Mouse (Mus musculus) midbrain, embryonic 11.5 days (tissue): Measurements from ENCODE around the gene Rbms1. TPM values are rescaled to one million over a fixed set of nuclear protein-coding genes. Genes with fewer than 3 reads are reported as not detected.

Experiments
- ATAC-seq: fragments of 200-750 bp; cut with Nextera tagmentation; 2 replicates; pipeline ENCODE4 v1.8.0; 2017; ENCODE audit warnings: moderate TSS enrichment, moderate library complexity; ENCODE audit not compliant: low FRiP score
- DNase-seq: peaks from one replicate; pipeline ENCODE4 v3.0.0; 2015; ENCODE audit warnings: low spot score; ENCODE audit errors: missing footprints
- H3K27ac ChIP-seq: fragments of 300-500 bp; sonication (generic); 2 replicates; pipeline ENCODE4 v1.5.1; 2014; ENCODE audit warnings: low read depth, low read length
- H3K27me3 ChIP-seq: fragments of 300-500 bp; sonication (generic); 2 replicates; pipeline ENCODE4 v1.6.1; 2014; ENCODE audit warnings: mild to moderate bottlenecking, low read length, moderate library complexity, mixed read lengths; ENCODE audit not compliant: control insufficient read depth, insufficient read depth
- H3K36me3 ChIP-seq: fragments of 300-500 bp; sonication (generic); 2 replicates; pipeline ENCODE4 v1.6.1; 2014; ENCODE audit warnings: mild to moderate bottlenecking, low read length, moderate library complexity, mixed read lengths; ENCODE audit not compliant: control insufficient read depth, insufficient read depth
- H3K4me1 ChIP-seq: fragments of 300-500 bp; sonication (generic); 2 replicates; pipeline ENCODE4 v1.6.1; 2014; ENCODE audit warnings: low read length; ENCODE audit not compliant: control insufficient read depth, insufficient read depth
- H3K4me2 ChIP-seq: fragments of 300-500 bp; sonication (generic); 2 replicates; pipeline ENCODE4 v1.6.1; 2014; ENCODE audit warnings: mild to moderate bottlenecking, moderate library complexity
- H3K4me3 ChIP-seq: fragments of 300-500 bp; sonication (generic); 2 replicates; pipeline ENCODE4 v1.5.1; 2014; ENCODE audit warnings: low read depth, low read length
- H3K9ac ChIP-seq: fragments of 300-500 bp; sonication (generic); 2 replicates; pipeline ENCODE4 v1.6.1; 2014; ENCODE audit warnings: low read length
- H3K9me3 ChIP-seq: fragments of 300-500 bp; sonication (generic); 2 replicates; pipeline ENCODE4 v1.6.1; 2016; ENCODE audit warnings: low read length; ENCODE audit not compliant: control insufficient read depth
- WGBS: fragments of 180-500 bp; shearing (Covaris S2); extraction: QIAGEN DNeasy Blood & Tissue Kit; methylation state at CpG from one replicate; pipeline ENCODE4 v1.1.7; 2014; 5-methylcytosine and 5-hydroxymethylcytosine counted together
- polyA plus RNA-seq: library from polyadenylated mRNA; unstranded; fragments of >200 nt; fragmentation: Nextera tagmentation; extraction: Ambion mirVana; gene quantifications from 2 replicates; pipeline ENCODE4 v1.2.1, GENCODE M21; 2014

The Rbms1 gene
- polyA plus RNA-seq, 1 experiment from 2014 or later = 43.2 TPM

DNA sequence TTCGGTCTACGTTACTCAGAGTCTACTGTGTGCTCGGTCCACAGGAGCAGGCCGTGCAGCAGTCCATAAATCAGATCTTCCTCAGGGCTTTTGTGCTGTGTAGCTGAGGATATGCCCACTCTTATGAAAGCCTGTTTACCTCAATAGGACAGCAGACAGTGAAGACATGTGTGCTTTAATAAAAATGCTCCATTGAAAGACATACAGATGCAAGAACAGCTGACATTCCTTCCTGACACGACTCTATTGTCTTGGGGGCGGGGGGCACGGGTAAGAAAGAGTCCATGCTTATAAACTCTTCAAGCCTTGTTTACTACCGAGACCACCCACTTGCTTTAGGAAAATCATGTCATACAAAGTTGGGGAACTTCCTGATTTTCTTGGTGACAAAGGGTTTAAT is 196.6 kb downstream of the Rbms1 start:
- ATAC-seq (no peak), DNase-seq (no peak)
- Histone ChIP-seq H3K4me1 (no peaks in the 10 kb centered on the region), H3K27ac (no peak overlapping the region), H3K9ac (no peak overlapping the region), H3K4me3 (no peak overlapping the region), H3K9me3 (no peaks in the 10 kb centered on the region; the same call in 1 of the 2 replicates), H3K36me3 (no peaks in the 10 kb centered on the region), H3K4me2 (no peak overlapping the region), H3K27me3 (no peaks in the 10 kb centered on the region)
- WGBS = 83% methylated on average over 8 of the region's 8 CpGs

- H3K27me3 ChIP-seq = no peaks in the 10 kb centered on the region
- 87% methylated on average over 9 of the region's 9 CpGs for WGBS
- no peak for ATAC-seq
- H3K36me3 ChIP-seq = no peaks in the 10 kb centered on the region
- H3K4me1 ChIP-seq = no peaks in the 10 kb centered on the region
- H3K27ac ChIP-seq = no peak overlapping the region
- H3K9me3 ChIP-seq = no peaks in the 10 kb centered on the region
- no peak overlapping the region for H3K9ac ChIP-seq
- H3K4me3 ChIP-seq = no peak overlapping the region
- no peak for DNase-seq
- no peak overlapping the region for H3K4me2 ChIP-seq
Observed at GRCm38 (mm10) chr2:60756218-60756617, 206.8 kb downstream of the Rbms1 start.

- H3K36me3 ChIP-seq = no peaks in the 10 kb centered on the region
- no peaks in the 10 kb centered on the region for H3K27me3 ChIP-seq
- no peaks in the 10 kb centered on the region for H3K4me1 ChIP-seq
- ATAC-seq (no peak), DNase-seq (peak; percentile 54)
- WGBS = 96% methylated on average over 7 of the region's 7 CpGs
- no peak overlapping the region for H3K4me3 ChIP-seq
- no peaks in the 10 kb centered on the region for H3K9me3 ChIP-seq
- no peak overlapping the region for H3K27ac ChIP-seq
- no peak overlapping the region for H3K9ac ChIP-seq
- no peak overlapping the region for H3K4me2 ChIP-seq
Observed at GRCm38 (mm10) chr2:60755101-60755500, 207.9 kb downstream of the Rbms1 start.

DNA sequence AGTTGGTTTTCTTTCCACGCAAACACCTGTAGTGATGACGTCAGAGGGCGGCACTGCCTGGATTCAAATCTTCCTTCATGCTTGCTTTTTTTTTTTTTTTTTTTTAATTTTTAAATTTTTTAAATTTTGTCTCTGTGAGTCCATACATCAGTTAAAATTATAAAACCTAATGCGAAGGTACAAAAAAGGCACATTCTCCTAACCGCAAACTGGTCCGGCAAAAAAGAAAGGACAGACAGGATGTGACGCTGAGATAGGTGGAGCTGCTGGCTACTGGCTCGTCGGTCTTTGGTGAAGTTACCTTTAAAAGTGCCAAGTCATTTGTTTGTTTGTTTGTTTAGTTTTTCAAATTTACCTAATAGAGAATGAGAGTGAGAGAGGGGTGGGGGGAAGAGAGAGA is 211.7 kb downstream of the Rbms1 start:
- H3K27me3 ChIP-seq = no peaks in the 10 kb centered on the region
- no peak overlapping the region for H3K4me3 ChIP-seq
- H3K9me3 ChIP-seq = no peaks in the 10 kb centered on the region
- no peak for ATAC-seq
- no peak for DNase-seq
- no peak overlapping the region for H3K4me2 ChIP-seq
- H3K9ac ChIP-seq = no peak overlapping the region
- H3K27ac ChIP-seq = no peak overlapping the region
- H3K4me1 ChIP-seq = no peaks in the 10 kb centered on the region
- H3K36me3 ChIP-seq = no peaks in the 10 kb centered on the region
- 92% methylated on average over 9 of the region's 9 CpGs for WGBS

DNA sequence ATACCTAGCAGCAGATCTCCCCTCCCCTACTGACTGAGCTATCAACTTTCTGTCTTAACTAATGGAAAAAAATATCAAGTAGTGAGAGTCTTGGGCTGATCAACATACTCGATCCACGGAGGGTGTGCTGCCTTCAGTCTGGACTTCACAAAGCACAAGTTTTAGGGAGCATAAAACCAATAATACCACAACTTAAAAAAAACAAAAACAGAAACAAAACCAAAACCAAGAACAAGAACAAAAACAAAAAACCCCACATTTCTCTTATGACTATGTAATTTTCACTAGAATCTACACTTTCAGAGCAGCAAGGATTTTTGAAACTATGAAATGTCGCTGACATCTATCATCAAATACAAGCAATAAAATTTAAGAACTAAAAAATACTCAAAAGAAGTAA is 212.4 kb downstream of the Rbms1 start:
- no peak overlapping the region for H3K4me3 ChIP-seq
- 90% methylated on average over 3 of the region's 3 CpGs for WGBS
- no peak for DNase-seq
- H3K36me3 ChIP-seq = no peaks in the 10 kb centered on the region
- no peak overlapping the region for H3K4me2 ChIP-seq
- no peak for ATAC-seq
- no peak overlapping the region for H3K9ac ChIP-seq
- H3K27ac ChIP-seq = no peak overlapping the region
- no peaks in the 10 kb centered on the region for H3K27me3 ChIP-seq
- no peaks in the 10 kb centered on the region for H3K4me1 ChIP-seq
- no peaks in the 10 kb centered on the region for H3K9me3 ChIP-seq

GRCm38 (mm10) chr2:60748585-60748984 is 214.4 kb downstream of the Rbms1 start:
- Histone ChIP-seq H3K4me1 (no peaks in the 10 kb centered on the region), H3K4me2 (no peak overlapping the region), H3K36me3 (no peaks in the 10 kb centered on the region), H3K9ac (no peak overlapping the region), H3K9me3 (no peaks in the 10 kb centered on the region), H3K27ac (no peak overlapping the region), H3K4me3 (no peak overlapping the region), H3K27me3 (no peaks in the 10 kb centered on the region)
- WGBS = 87% methylated on average over 1 of the region's 1 CpGs
- ATAC-seq = no peak
- no peak for DNase-seq

DNA sequence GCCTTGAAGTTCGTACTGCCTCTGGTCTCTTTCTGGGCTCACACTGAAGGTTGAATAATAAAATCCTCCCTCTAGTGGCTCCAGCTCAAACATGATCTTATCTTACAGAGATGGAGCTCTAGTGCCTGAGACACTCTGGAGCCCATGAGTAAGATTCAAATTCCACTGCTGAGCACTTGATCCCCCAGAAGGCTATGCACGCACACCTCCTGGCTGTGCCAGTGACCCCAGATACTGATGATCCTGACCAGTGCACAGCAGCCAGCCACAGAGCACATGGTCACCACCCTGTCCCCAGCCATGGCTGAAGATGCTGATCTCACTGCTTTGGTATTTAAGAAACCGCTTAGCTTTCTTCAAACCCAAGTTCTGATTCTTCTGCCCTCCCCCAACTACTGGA is 215.4 kb downstream of the Rbms1 start:
- DNase-seq = no peak
- WGBS = 77% methylated on average over 3 of the region's 3 CpGs
- Histone ChIP-seq H3K4me1 (no peaks in the 10 kb centered on the region), H3K36me3 (no peaks in the 10 kb centered on the region), H3K9ac (no peak overlapping the region), H3K9me3 (no peaks in the 10 kb centered on the region), H3K4me2 (no peak overlapping the region), H3K4me3 (no peak overlapping the region), H3K27me3 (no peaks in the 10 kb centered on the region), H3K27ac (no peak overlapping the region)
- no peak for ATAC-seq

GRCm38 (mm10) chr2:60744674-60745073 is 218.3 kb downstream of the Rbms1 start:
- DNase-seq = no peak
- 61% methylated on average over 3 of the region's 3 CpGs for WGBS
- no peak overlapping the region for H3K4me2 ChIP-seq
- no peaks in the 10 kb centered on the region for H3K27me3 ChIP-seq
- H3K9me3 ChIP-seq = no peaks in the 10 kb centered on the region
- H3K9ac ChIP-seq = no peak overlapping the region
- no peaks in the 10 kb centered on the region for H3K36me3 ChIP-seq
- H3K4me1 ChIP-seq = no peaks in the 10 kb centered on the region
- H3K27ac ChIP-seq = no peak overlapping the region
- H3K4me3 ChIP-seq = no peak overlapping the region
- no peak for ATAC-seq

- Histone ChIP-seq H3K9me3 (no peaks in the 10 kb centered on the region), H3K27me3 (no peaks in the 10 kb centered on the region), H3K4me3 (no peak overlapping the region), H3K9ac (no peak overlapping the region), H3K4me1 (no peaks in the 10 kb centered on the region), H3K36me3 (no peaks in the 10 kb centered on the region), H3K4me2 (no peak overlapping the region), H3K27ac (no peak overlapping the region)
- 77% methylated on average over 10 of the region's 10 CpGs for WGBS
- no peak for ATAC-seq
- no peak for DNase-seq
Observed at GRCm38 (mm10) chr2:60739389-60740137, 223.4 kb downstream of the Rbms1 start.
